Mouse (Mus musculus) forebrain, embryonic 14.5 days (tissue): ENCODE data around the gene Hes7. TPM values are rescaled to one million over a fixed set of nuclear protein-coding genes. Genes with fewer than 3 reads are reported as not detected.

Source experiments
- ATAC-seq: fragments of 200-750 bp; cut with Nextera tagmentation; 2 replicates; pipeline ENCODE4 v1.8.0; 2017; ENCODE audit warnings: mild to moderate bottlenecking, moderate library complexity
- DNase-seq: peaks from one replicate; pipeline ENCODE4 v3.0.0-alpha.2; 2015; ENCODE audit warnings: low spot score
- H3K27ac ChIP-seq: fragments of 300-500 bp; sonication (generic); 2 replicates; pipeline ENCODE4 v1.5.1; 2014; ENCODE audit warnings: low read depth, mild to moderate bottlenecking, control low read depth, low read length, moderate library complexity
- H3K27me3 ChIP-seq: fragments of 300-500 bp; sonication (generic); replicated peaks from 2 replicates; pipeline ENCODE4 v1.6.1; 2014; ENCODE audit warnings: low read length, control low read depth, mixed read lengths; ENCODE audit not compliant: control insufficient read depth, insufficient read depth
- H3K36me3 ChIP-seq: fragments of 300-500 bp; sonication (generic); 2 replicates; pipeline ENCODE4 v1.6.1; 2014; ENCODE audit warnings: low read length, control low read depth; ENCODE audit not compliant: control insufficient read depth, insufficient read depth
- H3K4me1 ChIP-seq: fragments of 300-500 bp; sonication (generic); 2 replicates; pipeline ENCODE4 v1.6.1; 2014; ENCODE audit warnings: antibody characterized with exemption, low read length, control low read depth; ENCODE audit not compliant: control insufficient read depth, insufficient read depth
- H3K4me2 ChIP-seq: fragments of 300-500 bp; sonication (generic); 2 replicates; pipeline ENCODE4 v1.6.1; 2014; ENCODE audit warnings: mild to moderate bottlenecking, control low read depth, low read length
- H3K4me3 ChIP-seq: fragments of 300-500 bp; sonication (generic); 2 replicates; pipeline ENCODE4 v1.5.1; 2014; ENCODE audit warnings: low read depth, low read length, control low read depth
- H3K9ac ChIP-seq: fragments of 300-500 bp; sonication (generic); 2 replicates; pipeline ENCODE4 v1.6.1; 2014; ENCODE audit warnings: mild to moderate bottlenecking, low read length, control low read depth, moderate library complexity
- H3K9me3 ChIP-seq: fragments of 300-500 bp; sonication (generic); replicated peaks from 2 replicates; pipeline ENCODE4 v1.6.1; 2016; ENCODE audit warnings: low read length, control low read depth, mixed read lengths; ENCODE audit not compliant: control insufficient read depth
- WGBS: fragments of 180-500 bp; shearing (Covaris S2); extraction: QIAGEN DNeasy Blood & Tissue Kit; methylation state at CpG from one replicate; pipeline ENCODE4 v1.1.7; 2014; 5-methylcytosine and 5-hydroxymethylcytosine counted together
- polyA plus RNA-seq: library from polyadenylated mRNA; unstranded; fragments of >200 nt; fragmentation: Nextera tagmentation; extraction: Ambion mirVana; gene quantifications from 2 replicates; pipeline ENCODE4 v1.2.1, GENCODE M21; 2014

Gene Hes7
- polyA plus RNA-seq, 1 experiment from 2014 or later, result 0.24 TPM

DNA sequence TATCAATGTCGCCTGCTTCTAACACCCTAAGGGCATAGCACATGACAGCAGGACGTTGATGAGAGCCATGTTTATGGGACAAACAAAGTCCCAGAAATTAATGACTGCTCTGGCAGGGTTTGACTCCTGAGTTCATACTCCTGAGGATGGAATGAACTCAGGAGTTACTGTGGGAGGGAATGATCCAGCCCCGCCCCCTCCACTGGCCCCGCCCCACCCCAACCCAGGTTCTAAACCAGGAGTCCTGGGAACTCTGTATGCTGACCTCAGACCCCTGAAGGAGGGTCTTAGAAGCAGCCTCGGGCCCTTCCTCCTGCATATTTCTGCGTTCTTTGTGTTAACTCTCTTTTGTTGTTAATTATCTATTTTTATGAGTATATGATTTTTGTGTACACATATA, 34.6 kb upstream of the Hes7 start:
- 66% methylated on average over 6 of the region's 6 CpGs for WGBS
- no peak for DNase-seq
- Histone ChIP-seq H3K9me3 (no peaks in the 10 kb centered on the region), H3K27me3 (no peaks in the 10 kb centered on the region), H3K9ac (no peak overlapping the region), H3K27ac (no peak overlapping the region), H3K4me3 (no peak overlapping the region), H3K36me3 (peaks cover 13% of the 10 kb centered on the region), H3K4me1 (peaks cover 14% of the 10 kb centered on the region), H3K4me2 (no peak overlapping the region)
- ATAC-seq, result no peak

- no peak overlapping the region for H3K27ac ChIP-seq
- whole genome bisulfite sequencing, result 79% methylated on average over 6 of the region's 6 CpGs
These were observed 33.8 kb upstream of the Hes7 start for GRCm38 (mm10) chr11:69086390-69086789.

DNA sequence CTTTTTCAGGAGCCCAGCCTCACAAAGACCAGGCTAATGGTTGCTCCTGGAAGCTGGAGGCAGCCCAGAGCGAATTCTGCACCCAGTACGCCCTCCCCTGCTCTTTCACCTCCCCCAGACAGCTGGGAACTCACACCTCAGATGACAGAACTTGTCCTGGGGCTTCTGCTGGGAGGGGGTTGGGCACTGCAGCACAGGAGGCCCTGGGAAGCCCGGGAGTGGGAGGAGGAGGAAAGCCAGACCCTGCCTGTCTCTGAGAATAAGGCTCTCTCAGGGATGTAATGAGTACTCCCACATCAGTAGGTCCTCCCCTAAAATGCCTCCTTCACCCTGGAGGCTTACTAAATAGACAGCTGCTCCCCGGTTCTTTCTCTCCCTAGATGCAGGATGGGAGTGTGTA, 33.1 kb upstream of the Hes7 start:
- Histone ChIP-seq H3K4me1 (peaks cover 17% of the 10 kb centered on the region), H3K4me3 (no peak overlapping the region), H3K27me3 (no peaks in the 10 kb centered on the region), H3K27ac (no peak overlapping the region), H3K9ac (0 out of 2 replicates have a peak overlapping the region, but pooled peaks have one; percentile 13), H3K4me2 (no peak overlapping the region), H3K36me3 (peaks cover 25% of the 10 kb centered on the region), H3K9me3 (no peaks in the 10 kb centered on the region)
- ATAC-seq, result no peak
- 46% methylated on average over 4 of the region's 4 CpGs for WGBS
- no peak for DNase-seq

More at GRCm38 (mm10) chr11:69086390-69086789, 33.8 kb upstream of the Hes7 start:
- Histone ChIP-seq H3K9ac (no peak overlapping the region), H3K4me3 (no peak overlapping the region), H3K9me3 (no peaks in the 10 kb centered on the region), H3K4me1 (peaks cover 17% of the 10 kb centered on the region), H3K36me3 (peaks cover 18% of the 10 kb centered on the region), H3K4me2 (no peak overlapping the region), H3K27me3 (no peaks in the 10 kb centered on the region)
- DNase-seq (no peak), ATAC-seq (no peak)

GRCm38 (mm10) chr11:69087597-69087996, 32.6 kb upstream of the Hes7 start:
- no peak overlapping the region for H3K27ac ChIP-seq
- no peak for ATAC-seq
- H3K27me3 ChIP-seq, result no peaks in the 10 kb centered on the region
- peaks cover 27% of the 10 kb centered on the region for H3K36me3 ChIP-seq
- peaks cover 17% of the 10 kb centered on the region for H3K4me1 ChIP-seq
- peak overlapping the region; percentile 96; the same call in 1 of the 2 replicates for H3K4me2 ChIP-seq
- peak overlapping the region; percentile 99; the same call in 1 of the 2 replicates for H3K4me3 ChIP-seq
- 56% methylated on average over 2 of the region's 2 CpGs for WGBS
- H3K9ac ChIP-seq, result peak overlapping the region; percentile 100; the same call in 1 of the 2 replicates
- no peak for DNase-seq
- no peaks in the 10 kb centered on the region for H3K9me3 ChIP-seq

DNA sequence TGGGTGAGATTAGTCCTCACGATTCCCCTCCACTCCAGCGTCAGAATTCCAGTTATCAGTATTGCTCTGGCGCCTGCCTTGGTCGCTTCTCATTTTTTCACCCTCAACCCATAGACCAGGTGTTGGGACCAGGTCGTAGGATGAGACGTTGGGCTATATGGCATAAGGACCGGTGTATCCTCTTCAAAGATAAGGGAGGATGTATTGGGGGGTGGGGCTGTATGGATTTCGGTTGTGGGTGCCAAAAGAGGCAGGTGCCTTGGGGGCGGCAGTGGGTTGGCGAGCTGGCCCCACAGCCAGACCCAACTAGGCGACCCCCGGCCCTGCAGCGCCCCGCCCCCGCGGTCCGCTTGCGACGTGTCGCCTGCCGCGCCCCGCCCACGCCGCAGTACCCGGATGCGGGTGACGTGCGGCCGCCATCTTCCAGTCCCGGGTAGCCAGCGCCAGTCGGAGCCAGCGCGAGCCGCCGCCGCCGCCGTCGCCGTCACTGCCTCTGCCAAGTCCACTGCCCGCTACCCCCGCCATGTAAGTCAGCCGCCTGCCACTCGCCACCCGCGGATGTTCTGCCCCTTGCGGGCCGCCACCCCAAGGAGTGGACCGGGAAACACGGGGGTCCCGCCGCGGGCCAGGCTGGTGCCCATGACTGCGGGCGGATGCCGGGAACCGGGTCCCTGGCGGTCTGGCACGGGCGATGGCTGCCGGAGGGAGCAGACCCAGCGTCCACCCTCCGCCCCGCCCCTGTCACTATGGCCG, 31.9 kb upstream of the Hes7 start, which contains the start of gene Vamp2:
TSS of gene Vamp2 (plus strand) at position 388 of the 753 bp plus-strand sequence.
- Histone ChIP-seq H3K27ac (peak within 1 kb of the TSS; percentile 91), H3K4me1 (peaks cover 17% of the 10 kb centered on the region), H3K4me2 (peak within 1 kb of the TSS; percentile 96), H3K4me3 (peak within 1 kb of the TSS; percentile 99), H3K9me3 (no peaks in the 10 kb centered on the region), H3K36me3 (peaks cover 30% of the 10 kb centered on the region), H3K27me3 (no peaks in the 10 kb centered on the region), H3K9ac (peak within 1 kb of the TSS; percentile 100)
- 1% methylated on average over 54 of the region's 67 CpGs for WGBS
- ATAC-seq, result peak; percentile 87
- DNase-seq, result peak; percentile 94

DNA sequence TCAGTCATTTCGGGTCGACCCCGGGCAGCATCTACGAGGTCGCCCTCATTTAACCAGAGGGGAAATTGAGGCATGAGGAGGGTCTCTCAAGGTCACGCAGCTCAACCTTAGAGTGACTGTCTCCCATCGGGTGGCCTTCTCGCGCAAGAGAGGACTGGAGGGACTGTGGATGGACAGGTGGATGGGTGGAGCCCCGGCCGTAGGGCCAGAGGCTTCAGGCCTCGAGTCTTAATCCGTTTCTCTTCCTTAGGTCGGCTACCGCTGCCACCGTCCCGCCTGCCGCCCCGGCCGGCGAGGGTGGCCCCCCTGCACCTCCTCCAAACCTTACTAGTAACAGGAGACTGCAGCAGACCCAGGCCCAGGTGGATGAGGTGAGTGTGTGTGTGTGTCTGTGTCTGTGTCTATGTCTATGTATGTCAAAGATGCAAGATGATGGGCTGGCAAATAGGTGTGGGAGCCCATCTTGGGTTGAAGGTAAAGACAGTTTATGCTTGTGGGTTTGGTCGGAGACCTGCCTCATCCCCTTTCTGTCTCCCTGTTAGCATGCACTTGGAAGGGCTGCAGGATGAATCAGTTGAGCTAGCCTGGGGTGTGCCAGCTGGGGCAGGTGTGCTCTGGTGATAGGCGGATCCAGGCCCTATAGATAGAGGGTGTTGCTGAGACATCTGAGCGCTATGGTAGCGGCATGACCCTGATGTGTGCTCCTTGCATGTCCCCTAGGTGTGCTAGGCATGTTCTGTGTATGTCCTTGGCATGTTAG, 31.2 kb upstream of the Hes7 start:
- no peak; the same call in 1 of the 2 replicates for ATAC-seq
- H3K27me3 ChIP-seq, result no peaks in the 10 kb centered on the region
- H3K9ac ChIP-seq, result peak overlapping the region; percentile 100
- no peak for DNase-seq
- H3K27ac ChIP-seq, result peak overlapping the region; percentile 91
- peaks cover 17% of the 10 kb centered on the region for H3K4me1 ChIP-seq
- H3K36me3 ChIP-seq, result peaks cover 30% of the 10 kb centered on the region
- H3K4me3 ChIP-seq, result peak overlapping the region; percentile 99
- H3K9me3 ChIP-seq, result no peaks in the 10 kb centered on the region
- 11% methylated on average over 25 of the region's 25 CpGs for WGBS
- peak overlapping the region; percentile 96 for H3K4me2 ChIP-seq

DNA sequence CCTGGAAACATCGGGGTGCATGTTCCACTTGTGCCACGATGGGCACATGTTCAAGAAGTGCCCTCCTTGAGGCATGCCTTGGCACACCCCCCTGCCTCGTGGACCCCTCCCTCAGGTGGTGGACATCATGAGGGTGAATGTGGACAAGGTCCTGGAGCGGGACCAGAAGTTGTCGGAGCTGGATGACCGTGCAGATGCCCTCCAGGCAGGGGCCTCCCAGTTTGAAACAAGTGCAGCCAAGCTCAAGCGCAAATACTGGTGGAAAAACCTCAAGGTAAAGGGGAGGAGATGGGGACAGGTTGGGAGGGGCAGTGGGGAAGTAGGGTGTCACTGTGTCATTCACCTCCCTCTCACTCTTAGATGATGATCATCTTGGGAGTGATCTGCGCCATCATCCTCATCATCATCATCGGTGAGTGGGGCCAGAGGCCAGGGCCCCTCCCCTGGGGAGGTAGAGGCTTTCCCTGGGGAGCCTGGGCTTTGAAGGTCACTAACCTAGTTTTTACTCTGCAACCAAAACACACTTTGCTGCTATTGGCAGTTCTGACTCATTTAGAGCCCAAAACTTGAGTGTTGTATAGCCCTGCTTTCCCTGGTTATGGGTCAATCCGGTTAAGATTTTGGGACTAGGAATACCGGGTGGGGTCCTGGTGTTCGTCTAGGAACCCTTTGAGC, 30.5 kb upstream of the Hes7 start:
- ATAC-seq, result no peak
- peaks cover 20% of the 10 kb centered on the region for H3K4me1 ChIP-seq
- 87% methylated on average over 12 of the region's 12 CpGs for WGBS

DNA sequence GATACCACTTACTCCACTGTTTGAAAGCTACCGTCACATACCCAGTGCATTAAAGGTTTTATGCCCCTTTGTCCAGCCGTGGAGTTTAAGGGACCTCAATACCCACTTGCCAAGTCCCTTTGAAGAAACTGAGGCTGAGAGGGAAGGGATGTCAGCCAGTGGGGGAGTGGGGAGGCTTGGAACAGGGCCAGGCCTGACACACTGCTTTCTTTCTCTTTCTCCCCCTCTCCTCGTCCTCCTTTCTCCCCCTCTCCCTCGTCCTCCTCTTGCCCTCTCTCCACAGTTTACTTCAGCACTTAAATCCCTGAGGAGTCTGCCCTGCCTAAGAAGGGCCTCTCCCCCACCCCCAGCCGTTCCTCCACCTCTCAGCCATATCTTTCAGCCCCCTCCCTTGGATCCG, 29.8 kb upstream of the Hes7 start:
- H3K9me3 ChIP-seq, result no peaks in the 10 kb centered on the region
- H3K36me3 ChIP-seq, result peaks cover 30% of the 10 kb centered on the region
- H3K4me2 ChIP-seq, result peak overlapping the region; percentile 96; the same call in 1 of the 2 replicates
- ATAC-seq (no peak), DNase-seq (no peak)
- H3K4me1 ChIP-seq, result peaks cover 23% of the 10 kb centered on the region
- H3K27me3 ChIP-seq, result no peaks in the 10 kb centered on the region
- H3K27ac ChIP-seq, result no peak overlapping the region
- H3K9ac ChIP-seq, result peak overlapping the region; percentile 100; the same call in 1 of the 2 replicates
- 52% methylated on average over 6 of the region's 6 CpGs for WGBS
- H3K4me3 ChIP-seq, result no peak overlapping the region

More for the DNA sequence above, 30.5 kb upstream of the Hes7 start:
- Histone ChIP-seq H3K9ac (peak overlapping the region; percentile 100), H3K27ac (no peak overlapping the region), H3K4me3 (peak overlapping the region; percentile 99), H3K27me3 (no peaks in the 10 kb centered on the region), H3K4me2 (peak overlapping the region; percentile 96), H3K36me3 (peaks cover 30% of the 10 kb centered on the region), H3K9me3 (no peaks in the 10 kb centered on the region)
- no peak for DNase-seq
